Mouse (Mus musculus): ENCODE results near the gene Drc7. TPM values are rescaled to one million over a fixed set of nuclear protein-coding genes. Genes with fewer than 3 reads are reported as not detected.
A peak's percentile ranks its signal among the peaks of the same experiment; 100 is the strongest.

Gene Drc7
- total and polyA plus RNA-seq, 2 experiments from 2014 or later = 3.3 to 3.6 TPM

DNA sequence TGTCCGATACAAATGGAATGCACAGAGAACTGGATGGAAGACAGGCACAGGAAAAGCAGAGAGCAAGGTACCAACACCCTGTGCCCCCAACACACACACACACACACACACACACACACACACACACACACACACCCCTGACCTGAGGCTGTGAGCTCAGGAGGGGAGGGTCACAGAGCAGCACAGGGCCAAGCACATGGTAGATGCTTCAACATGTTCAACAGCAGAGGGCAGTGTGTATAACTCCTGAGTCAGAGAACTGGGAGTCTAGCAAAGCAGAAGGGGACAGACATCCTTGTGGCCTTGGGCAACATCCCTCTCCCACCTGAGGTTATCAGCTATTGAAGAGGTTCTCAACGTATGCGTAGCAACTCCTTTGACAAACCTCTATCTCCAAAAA, 58.8 kb downstream of the Drc7 start:
- DNase-seq (ENCODE audit: low spot score) = peak; percentile 81
- peak; percentile 87 for TF ChIP-seq CTCF (IDR thresholded peaks at IDR 0.05; ENCODE audit: low read depth)

DNA sequence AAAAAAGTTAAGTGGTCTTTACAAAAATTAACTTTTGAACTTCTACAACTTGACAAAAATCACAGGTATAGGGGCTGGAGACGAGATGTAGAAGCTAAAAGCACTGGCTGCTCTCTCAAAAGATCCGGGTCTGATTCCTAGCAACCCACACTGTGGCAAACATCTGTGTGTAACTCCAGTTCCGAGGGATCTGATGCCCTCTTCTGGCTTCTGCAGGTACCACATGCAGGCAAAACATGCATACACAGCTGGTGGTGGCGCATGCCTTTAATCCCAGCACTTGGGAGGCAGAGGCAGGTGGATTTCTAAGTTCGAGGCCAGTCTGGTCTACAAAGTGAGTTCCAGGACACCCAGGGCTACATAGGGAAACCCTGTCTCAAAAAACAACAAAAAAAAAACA, 68.6 kb downstream of the Drc7 start:
- Histone ChIP-seq H3K4me1 (ENCODE audit: insufficient read depth, low read length) (no peaks in the 10 kb centered on the region), H3K9ac (replicated peaks; ENCODE audit: low read length) (no peak overlapping the region), H3K36me3 (ENCODE audit: insufficient read depth, low read length) (no peaks in the 10 kb centered on the region), H3K27ac (no peak overlapping the region), H3K9me3 (ENCODE audit: low read length) (no peaks in the 10 kb centered on the region), H3K27me3 (ENCODE audit: insufficient read depth, low read length) (no peaks in the 10 kb centered on the region), H3K4me3 (ENCODE audit: low read length) (no peak overlapping the region), H3K4me2 (ENCODE audit: low read depth, low read length) (no peak overlapping the region)
- ATAC-seq (no peak), DNase-seq (ENCODE audit: low spot score) (no peak)
- peak; percentile 45 for TF ChIP-seq CTCF (IDR thresholded peaks at IDR 0.05; ENCODE audit: low read depth)
- 85% methylated on average over 5 of the region's 5 CpGs for WGBS

More for the DNA sequence above, 58.8 kb downstream of the Drc7 start:
- ATAC-seq = peak; percentile 90
- Histone ChIP-seq H3K4me3 (ENCODE audit: low read length) (no peak overlapping the region), H3K9me3 (ENCODE audit: low read length) (no peaks in the 10 kb centered on the region), H3K9ac (replicated peaks; ENCODE audit: low read length) (no peak overlapping the region), H3K36me3 (ENCODE audit: insufficient read depth, low read length) (no peaks in the 10 kb centered on the region), H3K4me1 (ENCODE audit: insufficient read depth, low read length) (no peaks in the 10 kb centered on the region), H3K4me2 (ENCODE audit: low read depth, low read length) (no peak overlapping the region), H3K27ac (no peak overlapping the region), H3K27me3 (ENCODE audit: insufficient read depth, low read length) (no peaks in the 10 kb centered on the region)
- 66% methylated on average over 3 of the region's 3 CpGs for WGBS

DNA sequence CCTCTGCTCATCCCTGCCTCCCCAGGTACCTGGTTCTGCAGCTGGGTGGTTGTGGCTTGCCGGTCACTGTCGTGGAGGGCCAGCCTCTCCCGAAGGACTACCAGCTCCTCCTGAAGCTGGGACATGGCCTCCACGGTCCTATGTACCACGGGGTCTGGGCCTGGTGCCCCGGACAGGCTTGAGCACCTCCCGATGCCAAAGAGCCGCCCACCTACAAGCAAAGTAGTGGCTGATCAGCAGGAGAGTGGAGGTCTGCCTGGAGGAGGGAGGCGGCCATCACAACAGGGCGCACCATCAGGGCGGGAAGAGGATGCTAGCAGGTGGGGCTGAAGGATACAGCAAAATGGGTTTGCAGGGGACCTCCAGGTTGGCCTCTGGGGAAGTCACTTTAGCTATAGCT, 71.6 kb downstream of the Drc7 start:
- Histone ChIP-seq H3K4me3 (ENCODE audit: low read length) (no peak overlapping the region), H3K4me1 (ENCODE audit: insufficient read depth, low read length) (no peaks in the 10 kb centered on the region), H3K4me2 (ENCODE audit: low read depth, low read length) (no peak overlapping the region), H3K27me3 (ENCODE audit: insufficient read depth, low read length) (no peaks in the 10 kb centered on the region), H3K27ac (no peak overlapping the region), H3K9ac (replicated peaks; ENCODE audit: low read length) (no peak overlapping the region), H3K9me3 (ENCODE audit: low read length) (no peaks in the 10 kb centered on the region), H3K36me3 (ENCODE audit: insufficient read depth, low read length) (peaks cover 6% of the 10 kb centered on the region; the same call in 1 of the 2 replicates)
- DNase-seq (ENCODE audit: low spot score) (no peak), ATAC-seq (no peak)
- no peak for TF ChIP-seq CTCF (IDR thresholded peaks at IDR 0.05; ENCODE audit: low read depth)
- 88% methylated on average over 11 of the region's 11 CpGs for WGBS

DNA sequence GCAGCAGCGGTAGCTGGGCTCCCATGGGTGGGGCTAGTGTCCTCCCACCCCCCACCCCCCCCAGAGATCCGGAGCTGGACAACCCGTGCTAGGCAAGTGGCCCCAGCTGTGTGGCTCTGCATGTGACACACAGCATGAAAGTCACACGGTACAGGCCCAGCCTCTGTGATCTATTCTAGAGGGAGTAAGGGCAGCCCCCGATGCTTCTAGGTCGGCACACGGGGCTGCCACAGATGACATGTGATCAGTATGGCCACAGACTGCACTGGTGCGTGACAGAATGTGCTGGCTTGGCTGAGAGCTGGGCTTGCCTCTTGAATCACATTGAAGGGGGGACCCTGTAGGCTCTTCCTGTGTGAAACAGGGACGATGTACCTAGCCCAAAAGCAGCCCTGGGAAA, 72.8 kb downstream of the Drc7 start:
- no peak overlapping the region for H3K27ac ChIP-seq
- no peak overlapping the region for H3K4me2 ChIP-seq (ENCODE audit: low read depth, low read length)
- H3K9ac ChIP-seq (replicated peaks; ENCODE audit: low read length) = no peak overlapping the region
- no peak for DNase-seq (ENCODE audit: low spot score)
- H3K36me3 ChIP-seq (ENCODE audit: insufficient read depth, low read length) = peaks cover 6% of the 10 kb centered on the region; the same call in 1 of the 2 replicates
- WGBS = 51% methylated on average over 9 of the region's 9 CpGs
- H3K4me1 ChIP-seq (ENCODE audit: insufficient read depth, low read length) = no peaks in the 10 kb centered on the region
- no peak for TF ChIP-seq CTCF (IDR thresholded peaks at IDR 0.05; ENCODE audit: low read depth)
- no peak overlapping the region for H3K4me3 ChIP-seq (ENCODE audit: low read length)
- H3K9me3 ChIP-seq (ENCODE audit: low read length) = no peaks in the 10 kb centered on the region
- ATAC-seq = peak; percentile 58
- no peaks in the 10 kb centered on the region for H3K27me3 ChIP-seq (ENCODE audit: insufficient read depth, low read length)

Other genes with a start within 250 kb of the Drc7 start
- not detected in 2 replicates for gene Ccl17, start 244.7 kb upstream of the Drc7 start, total RNA-seq (2014; rRNA removed)
- 2.7 and 4.8 TPM in 2 replicates for gene Ccl17, start 244.7 kb upstream of the Drc7 start, polyA plus RNA-seq (2015; fragmentation: Nextera tagmentation; extraction: Ambion mirVana)
- 109 and 133 TPM in 2 replicates for gene Coq9, start 216.8 kb upstream of the Drc7 start, total RNA-seq (2014; rRNA removed)
- gene Coq9, start 216.8 kb upstream of the Drc7 start, polyA plus RNA-seq (2015; fragmentation: Nextera tagmentation; extraction: Ambion mirVana) = 54.7 and 59.2 TPM in 2 replicates
- gene Ciapin1, start 216.7 kb upstream of the Drc7 start, total RNA-seq (2014; rRNA removed) = 62.5 and 72.6 TPM in 2 replicates
- 139 and 144 TPM in 2 replicates for gene Ciapin1, start 216.7 kb upstream of the Drc7 start, polyA plus RNA-seq (2015; fragmentation: Nextera tagmentation; extraction: Ambion mirVana)
- gene Polr2c, start 197.7 kb upstream of the Drc7 start, total RNA-seq (2014; rRNA removed) = 65.3 and 81.6 TPM in 2 replicates
- gene Polr2c, start 197.7 kb upstream of the Drc7 start, polyA plus RNA-seq (2015; fragmentation: Nextera tagmentation; extraction: Ambion mirVana) = 102 TPM in 2 replicates
- gene Dok4, start 178.8 kb upstream of the Drc7 start, total RNA-seq (2014; rRNA removed) = 121 and 127 TPM in 2 replicates
- gene Dok4, start 178.8 kb upstream of the Drc7 start, polyA plus RNA-seq (2015; fragmentation: Nextera tagmentation; extraction: Ambion mirVana) = 60.8 and 66.9 TPM in 2 replicates
- gene Ccdc102a, start 137.0 kb upstream of the Drc7 start, total RNA-seq (2014; rRNA removed) = 7.8 and 12.8 TPM in 2 replicates
- gene Ccdc102a, start 137.0 kb upstream of the Drc7 start, polyA plus RNA-seq (2015; fragmentation: Nextera tagmentation; extraction: Ambion mirVana) = 5.5 and 6.1 TPM in 2 replicates
- gene Adgrg5, start 131.4 kb upstream of the Drc7 start, total RNA-seq (2014; rRNA removed) = not detected in 2 replicates
- 0.11 TPM in 1 of 2 replicates, not detected in the other for gene Adgrg5, start 131.4 kb upstream of the Drc7 start, polyA plus RNA-seq (2015; fragmentation: Nextera tagmentation; extraction: Ambion mirVana)
- gene Adgrg1, start 80.4 kb upstream of the Drc7 start, total RNA-seq (2014; rRNA removed) = 236 and 284 TPM in 2 replicates
- 105 TPM in 2 replicates for gene Adgrg1, start 80.4 kb upstream of the Drc7 start, polyA plus RNA-seq (2015; fragmentation: Nextera tagmentation; extraction: Ambion mirVana)
- gene Adgrg3, start 37.4 kb upstream of the Drc7 start, total RNA-seq (2014; rRNA removed) = 1.3 TPM in 2 replicates
- 0.52 and 0.54 TPM in 2 replicates for gene Adgrg3, start 37.4 kb upstream of the Drc7 start, polyA plus RNA-seq (2015; fragmentation: Nextera tagmentation; extraction: Ambion mirVana)
- 59.6 and 63.3 TPM in 2 replicates for gene Katnb1, start 26.1 kb downstream of the Drc7 start, total RNA-seq (2014; rRNA removed)
- 45.3 and 48.4 TPM in 2 replicates for gene Katnb1, start 26.1 kb downstream of the Drc7 start, polyA plus RNA-seq (2015; fragmentation: Nextera tagmentation; extraction: Ambion mirVana)
- 50.2 and 50.9 TPM in 2 replicates for gene Kifc3, start 147.7 kb downstream of the Drc7 start, total RNA-seq (2014; rRNA removed)
- gene Kifc3, start 147.7 kb downstream of the Drc7 start, polyA plus RNA-seq (2015; fragmentation: Nextera tagmentation; extraction: Ambion mirVana) = 26.6 and 29.0 TPM in 2 replicates

Measured in hindbrain, postnatal 0 days (tissue).